Mouse (Mus musculus) thymus, adult 2 months (tissue): ENCODE measurements around the gene Atpaf1. TPM values are rescaled to one million over a fixed set of nuclear protein-coding genes. Genes with fewer than 3 reads are reported as not detected.

Source experiments
- DNase-seq: peaks from one replicate; pipeline ENCODE4 v3.0.0; 2021
- H3K27ac ChIP-seq: fragments of 200-500 bp; 2 replicates; pipeline ENCODE4 v1.5.1; 2012; ENCODE audit warnings: low read length, control low read depth; ENCODE audit not compliant: control insufficient read depth, insufficient read depth
- H3K27me3 ChIP-seq: fragments of 200-500 bp; 2 replicates; pipeline ENCODE4 v1.6.1; 2012; ENCODE audit warnings: mild to moderate bottlenecking, low read length, moderate library complexity, mixed read lengths; ENCODE audit not compliant: control insufficient read depth, insufficient read depth
- H3K36me3 ChIP-seq: fragments of 200-500 bp; 2 replicates; pipeline ENCODE4 v1.6.1; 2012; ENCODE audit warnings: mild to moderate bottlenecking, low read length, moderate library complexity; ENCODE audit not compliant: control insufficient read depth, insufficient read depth
- H3K4me1 ChIP-seq: fragments of 200-500 bp; replicated peaks from 2 replicates; pipeline ENCODE4 v1.6.1; 2012; ENCODE audit warnings: low read length; ENCODE audit not compliant: control insufficient read depth, insufficient read depth
- H3K4me3 ChIP-seq: fragments of 200-500 bp; 2 replicates; pipeline ENCODE4 v1.5.1; 2012; ENCODE audit warnings: mild to moderate bottlenecking, low read length, control low read depth, moderate library complexity; ENCODE audit not compliant: control insufficient read depth, insufficient read depth
- CTCF ChIP-seq: fragments of 200-500 bp; IDR thresholded peaks from 2 replicates; pipeline ENCODE4 v1.5.1; 2012; ENCODE audit warnings: mild to moderate bottlenecking, control low read depth, low read length, moderate library complexity, borderline replicate concordance; ENCODE audit not compliant: control insufficient read depth, poor library complexity, insufficient read depth; ENCODE audit errors: extremely low read depth
- POLR2A ChIP-seq: fragments of 200-500 bp; IDR thresholded peaks from 2 replicates; pipeline ENCODE4 v1.6.1; 2012; ENCODE audit warnings: mild to moderate bottlenecking, low read length, control low read depth, moderate library complexity; ENCODE audit not compliant: control insufficient read depth, poor library complexity, insufficient read depth; ENCODE audit errors: extremely low read depth
- WGBS: fragments of 180-500 bp; shearing (Covaris S2); methylation state at CpG from one replicate; pipeline ENCODE4 v1.1.7; 2018; 5-methylcytosine and 5-hydroxymethylcytosine counted together
- polyA plus RNA-seq: library from polyadenylated mRNA; depleted of rRNA; stranded (reverse); fragments of >200 nt; gene quantifications from 2 replicates; pipeline ENCODE4 v1.2.3, GENCODE M21; 2012

The Atpaf1 gene
- polyA plus RNA-seq, 1 experiment, result 30.2 TPM

GRCm38 (mm10) chr4:115748181-115748580 lies 36.4 kb upstream of the Atpaf1 start:
- WGBS, result 94% methylated on average over 1 of the region's 1 CpGs
- TF ChIP-seq POLR2A (no peak), CTCF (no peak)
- H3K27me3 ChIP-seq, result no peaks in the 10 kb centered on the region
- DNase-seq, result no peak
- peaks cover 49% of the 10 kb centered on the region for H3K36me3 ChIP-seq
- no peak overlapping the region for H3K4me3 ChIP-seq
- H3K4me1 ChIP-seq, result no peaks in the 10 kb centered on the region
- H3K27ac ChIP-seq, result no peak overlapping the region

DNA sequence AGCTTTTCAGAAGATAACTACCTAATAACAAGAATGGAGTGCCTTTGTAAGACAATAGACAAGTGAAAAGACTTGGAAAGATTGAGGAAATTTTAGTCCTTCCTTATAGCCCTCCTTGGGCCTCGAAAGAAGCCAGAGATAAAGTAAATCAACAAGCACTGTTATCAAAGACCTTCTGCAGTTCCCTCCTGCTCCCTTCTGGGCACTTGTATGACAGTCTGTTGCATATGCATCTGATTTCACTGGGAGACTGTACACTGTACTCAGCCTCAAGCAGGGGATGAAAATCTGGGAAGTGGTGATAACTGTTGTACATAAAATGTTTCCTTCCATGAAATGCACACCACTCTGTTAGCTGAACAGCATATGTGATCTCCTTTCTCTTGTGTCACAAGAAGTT lies 35.3 kb upstream of the Atpaf1 start:
- no peak for TF ChIP-seq POLR2A
- TF ChIP-seq CTCF, result no peak
- no peak overlapping the region for H3K27ac ChIP-seq
- DNase-seq, result no peak
- no peaks in the 10 kb centered on the region for H3K4me1 ChIP-seq
- WGBS, result 94% methylated on average over 1 of the region's 1 CpGs
- no peak overlapping the region for H3K4me3 ChIP-seq
- H3K36me3 ChIP-seq, result peaks cover 48% of the 10 kb centered on the region
- no peaks in the 10 kb centered on the region for H3K27me3 ChIP-seq

GRCm38 (mm10) chr4:115754101-115754500 lies 30.5 kb upstream of the Atpaf1 start:
- TF ChIP-seq POLR2A, result no peak
- no peak for TF ChIP-seq CTCF
- Histone ChIP-seq H3K4me1 (no peaks in the 10 kb centered on the region), H3K36me3 (peaks cover 33% of the 10 kb centered on the region), H3K27ac (no peak overlapping the region), H3K27me3 (no peaks in the 10 kb centered on the region), H3K4me3 (no peak overlapping the region)
- DNase-seq, result no peak
- 100% methylated on average over 3 of the region's 3 CpGs for WGBS

DNA sequence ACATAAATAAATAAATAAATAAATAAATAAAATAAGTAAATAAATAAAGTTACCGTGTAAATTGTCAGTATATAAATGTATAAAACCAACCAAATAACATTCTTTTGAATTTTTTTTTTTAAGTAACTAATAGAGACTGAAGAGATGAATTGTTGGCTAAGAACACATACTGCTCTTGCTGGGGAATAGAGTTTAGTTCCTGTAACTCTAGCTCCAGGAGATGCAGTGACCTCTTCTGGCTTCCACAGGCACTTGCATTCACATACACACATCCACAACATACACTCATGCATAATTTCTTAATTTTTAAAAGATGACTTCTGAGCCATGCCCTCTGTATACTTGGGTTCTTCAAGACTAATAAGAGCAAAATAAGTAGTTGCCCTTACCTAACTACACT lies 29.8 kb upstream of the Atpaf1 start:
- Histone ChIP-seq H3K4me1 (no peaks in the 10 kb centered on the region), H3K27me3 (no peaks in the 10 kb centered on the region), H3K36me3 (peaks cover 28% of the 10 kb centered on the region), H3K4me3 (no peak overlapping the region), H3K27ac (no peak overlapping the region)
- no peak for TF ChIP-seq CTCF
- no peak for TF ChIP-seq POLR2A
- WGBS, result 98% methylated on average over 1 of the region's 1 CpGs
- DNase-seq, result no peak

- H3K4me1 ChIP-seq, result no peaks in the 10 kb centered on the region
- TF ChIP-seq POLR2A (no peak), CTCF (no peak)
- no peak overlapping the region for H3K27ac ChIP-seq
- no peaks in the 10 kb centered on the region for H3K27me3 ChIP-seq
- no peak overlapping the region for H3K4me3 ChIP-seq
- 88% methylated on average over 3 of the region's 3 CpGs for WGBS
- peaks cover 49% of the 10 kb centered on the region for H3K36me3 ChIP-seq
- no peak for DNase-seq
Observed at GRCm38 (mm10) chr4:115761206-115761605, 23.4 kb upstream of the Atpaf1 start.

DNA sequence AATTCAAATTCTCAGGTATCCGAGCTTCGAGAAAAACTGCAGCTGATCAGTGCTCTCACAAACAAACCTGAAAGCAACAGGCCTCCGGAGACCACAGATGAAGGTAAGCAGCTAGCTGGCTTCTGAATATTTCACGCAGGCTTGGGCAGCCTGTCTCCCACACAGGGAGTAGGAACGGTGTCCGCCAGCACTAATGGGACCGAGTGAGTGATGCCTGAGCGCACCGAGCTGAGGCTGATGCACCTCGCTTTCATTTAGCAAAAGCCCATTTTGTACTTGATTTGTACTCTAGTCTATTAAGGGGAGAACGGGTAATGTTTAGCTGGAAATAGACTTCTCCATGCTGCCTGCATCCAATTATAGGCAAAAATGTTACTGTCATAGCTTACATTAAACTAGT lies 20.0 kb upstream of the Atpaf1 start:
- Histone ChIP-seq H3K27ac (no peak overlapping the region), H3K4me3 (no peak overlapping the region), H3K27me3 (no peaks in the 10 kb centered on the region), H3K4me1 (no peaks in the 10 kb centered on the region), H3K36me3 (peaks cover 54% of the 10 kb centered on the region)
- WGBS, result 97% methylated on average over 11 of the region's 11 CpGs
- DNase-seq, result no peak
- TF ChIP-seq POLR2A (no peak), CTCF (no peak)
